17 mouse cellular contexts compared by ENCODE assay signal in genomic region chr12:75924852-75925251, GRCm38 (mm10).
DNase-seq lines count a peak whose midpoint lies in the region; TF ChIP-seq lines count a peak whose summit lies in the region.
"Had no signal": no experiment of that assay in that cellular context is flagged by ENCODE, and none has a peak within 500 bp of the region (broad histone marks: within the 10 kb centered on the region; RNA-seq: fewer than 3 reads in every experiment).

No protein-coding gene starts in this region.

- peaks cover 0 to 6% of the 10 kb centered on the region in 2 experiments for H3K36me3 ChIP-seq in CH12.LX (replicated peaks in 1 of 2; ENCODE audit: control insufficient read depth in 1 of 2, insufficient read depth in 1 of 2, low read length in 1 of 2)
- H3K36me3 ChIP-seq: G1E had no signal

- H3K79me2 ChIP-seq in CH12.LX (replicated peaks; ENCODE audit: control insufficient read depth, extremely low read depth, insufficient read depth, poor library complexity, severe bottlenecking) = no peaks in the 10 kb centered on the region

- peak in 1 of 2 experiments; percentile 49; a peak in 2 of 4 replicates for TF ChIP-seq CTCF in CH12.LX (conservative IDR thresholded peaks at IDR 0.05 in 1 of 2, IDR thresholded peaks at IDR 0.05 in 1 of 2; ENCODE audit: low read depth in 2 of 2, low read length in 2 of 2)

- H3K4me2 ChIP-seq in CH12.LX (ENCODE audit: insufficient read depth, low read depth, poor library complexity, severe bottlenecking) = no peak overlapping the region

- in situ Hi-C loops in CH12.LX (cut with MboI; ENCODE audit: low pct_ligation_motif_present, low pct_unique_long_range_greater_than_20kb, low sequenced_read_pairs) = no loop called here

- peak; percentile 89 for TF ChIP-seq EP300 in CH12.LX (IDR thresholded peaks at IDR 0.05; ENCODE audit: low read length)

- no peaks in the 10 kb centered on the region for H3K27me3 ChIP-seq in CH12.LX (replicated peaks)
- H3K27me3 ChIP-seq: Patski had no signal

- peaks cover 10 to 20% of the 10 kb centered on the region in 2 experiments for H3K4me1 ChIP-seq in CH12.LX (ENCODE audit: control insufficient read depth in 1 of 2, insufficient read depth in 2 of 2)

- peak; percentile 2; the same call in 1 of the 2 replicates for TF ChIP-seq RAD21 in CH12.LX (IDR thresholded peaks at IDR 0.05; ENCODE audit: low read depth, low read length)

- no peak overlapping the region for H3K27ac ChIP-seq in CH12.LX (ENCODE audit: insufficient read depth, low read depth)

- dilution Hi-C loops in CH12.LX (cut with MboI; ENCODE audit: extremely low pct_ligation_motif_present, extremely low pct_unique_long_range_greater_than_20kb, low sequenced_read_pairs) = no loop called here

- TF ChIP-seq POLR2A in CH12.LX (IDR thresholded peaks at IDR 0.05; ENCODE audit: low read depth, low read length) = no peak

- peak; percentile 74 for DNase-seq in heart, adult 11 months
- no peak for DNase-seq in heart, adult 8-10 months (ENCODE audit: low spot score)
- DNase-seq in CH12.LX (ENCODE audit: extremely low read depth) = peak; percentile 63
- no peak for DNase-seq in left cerebral cortex, adult 9 months (ENCODE audit: low spot score in 2 of 2)
- DNase-seq: adrenal gland, adult 2 months; adrenal gland, adult 8-10 months; adrenal gland, postnatal 10 days; adrenal gland, postnatal 14 days; adrenal gland, postnatal 25 days; adrenal gland, postnatal 36 days; B cell, adult 2 months; cerebellum, adult 11 months; cerebellum, adult 11-12 months; cerebellum, adult 18-20 months; cerebellum, adult 2 months had no signal

- H3K9ac ChIP-seq in CH12.LX (ENCODE audit: insufficient read depth, low read depth) = no peak overlapping the region

- H3K4me3 ChIP-seq in CH12.LX (replicated peaks in 1 of 3; ENCODE audit: low read depth in 2 of 3, low read length in 2 of 3, poor library complexity in 1 of 3) = no peak overlapping the region

- no peaks in the 10 kb centered on the region for H3K9me3 ChIP-seq in CH12.LX (replicated peaks; ENCODE audit: low read length)
- H3K9me3 ChIP-seq: G1E had no signal

TF ChIP-seq in CH12.LX, 34 proteins besides CTCF, POLR2A, EP300 and RAD21:
- no peak for TF ChIP-seq E2F4 (IDR thresholded peaks at IDR 0.05; ENCODE audit: insufficient replicate concordance, low read depth, low read length)
- TF ChIP-seq CHD1 (IDR thresholded peaks at IDR 0.05; ENCODE audit: low read depth, low read length) = no peak
- TF ChIP-seq JUND (conservative IDR thresholded peaks at IDR 0.05; ENCODE audit: low read depth, low read length) = peak; percentile 74
- peak; percentile 86 for TF ChIP-seq IRF4 (IDR thresholded peaks at IDR 0.05; ENCODE audit: low read depth, low read length)
- no peak for TF ChIP-seq PAX5 (IDR thresholded peaks at IDR 0.05; ENCODE audit: low read length)
- no peak for TF ChIP-seq GABPA (IDR thresholded peaks at IDR 0.05; ENCODE audit: insufficient replicate concordance, low read depth, low read length)
- 0 out of 2 replicates have a peak, but pooled peaks have one; percentile 27 for TF ChIP-seq BHLHE40 (IDR thresholded peaks at IDR 0.05; ENCODE audit: low read depth, low read length)
- no peak for TF ChIP-seq NELFE (IDR thresholded peaks at IDR 0.05; ENCODE audit: low read depth, low read length)
- TF ChIP-seq MAX (IDR thresholded peaks at IDR 0.05; ENCODE audit: low read length) = 0 out of 2 replicates have a peak, but pooled peaks have one; percentile 37
- no peak for TF ChIP-seq MAZ (IDR thresholded peaks at IDR 0.05; ENCODE audit: low read depth, low read length)
- 0 out of 2 replicates have a peak, but pooled peaks have one; percentile 31 for TF ChIP-seq CHD2 (IDR thresholded peaks at IDR 0.05; ENCODE audit: low read length)
- peak; percentile 73 for TF ChIP-seq JUN (IDR thresholded peaks at IDR 0.05; ENCODE audit: insufficient read depth, low read depth, low read length)
- no peak for TF ChIP-seq USF1 (IDR thresholded peaks at IDR 0.05; ENCODE audit: low read depth, low read length)
- 0 out of 2 replicates have a peak, but pooled peaks have one; percentile 43 for TF ChIP-seq RCOR1 (conservative IDR thresholded peaks at IDR 0.05; ENCODE audit: low read depth, low read length)
- no peak for TF ChIP-seq MAFK (IDR thresholded peaks at IDR 0.05; ENCODE audit: insufficient replicate concordance, low read length)
- TF ChIP-seq ZC3H11A (IDR thresholded peaks at IDR 0.05; ENCODE audit: low read depth, low read length) = no peak
- no peak for TF ChIP-seq ZMIZ1 (IDR thresholded peaks at IDR 0.05; ENCODE audit: low read depth, low read length)
- no peak for TF ChIP-seq MXI1 (IDR thresholded peaks at IDR 0.05; ENCODE audit: low read depth, low read length)
- TF ChIP-seq TBP (conservative IDR thresholded peaks at IDR 0.05; ENCODE audit: low read depth, low read length) = no peak
- TF ChIP-seq ZKSCAN1 (IDR thresholded peaks at IDR 0.05; ENCODE audit: borderline replicate concordance, low read depth, low read length) = no peak
- no peak for TF ChIP-seq HCFC1 (IDR thresholded peaks at IDR 0.05; ENCODE audit: low read depth, low read length)
- peak; percentile 33; the same call in 1 of the 2 replicates for TF ChIP-seq SMC3 (IDR thresholded peaks at IDR 0.05; ENCODE audit: low read depth, low read length)
- TF ChIP-seq TCF12 (IDR thresholded peaks at IDR 0.05; ENCODE audit: low read depth, low read length) = peak; percentile 31; the same call in 1 of the 2 replicates
- TF ChIP-seq SIN3A (IDR thresholded peaks at IDR 0.05; ENCODE audit: low read length) = no peak
- TF ChIP-seq ELF1 (IDR thresholded peaks at IDR 0.05; ENCODE audit: low read depth, low read length) = peak; percentile 38; the same call in 1 of the 2 replicates
- no peak for TF ChIP-seq UBTF (IDR thresholded peaks at IDR 0.05; ENCODE audit: low read depth, low read length)
- no peak for TF ChIP-seq NRF1 (IDR thresholded peaks at IDR 0.05; ENCODE audit: low read depth, low read length)
- no peak for TF ChIP-seq POLR2AphosphoS2 (IDR thresholded peaks at IDR 0.05; ENCODE audit: low read depth, low read length)
- TF ChIP-seq KAT2A (IDR thresholded peaks at IDR 0.05; ENCODE audit: insufficient replicate concordance, low read length) = no peak
- no peak for TF ChIP-seq MYC (IDR thresholded peaks at IDR 0.05; ENCODE audit: low read depth, low read length)
- no peak for TF ChIP-seq USF2 (conservative IDR thresholded peaks at IDR 0.05; ENCODE audit: low read depth, low read length)
- TF ChIP-seq ZNF384 (IDR thresholded peaks at IDR 0.05; ENCODE audit: low read depth, low read length) = no peak
- no peak for TF ChIP-seq MEF2A (IDR thresholded peaks at IDR 0.05; ENCODE audit: borderline replicate concordance, low read depth, low read length)
- no peak for TF ChIP-seq ETS1 (conservative IDR thresholded peaks at IDR 0.05; ENCODE audit: low read depth, low read length)

Comparison
In these comparisons a context has a peak if more than half of its experiments do, and no peak if none do; other contexts are left out.
1. DNase-seq: peak in heart, adult 11 months (single experiment) and CH12.LX (single experiment); none in heart, adult 8-10 months (single experiment) and left cerebral cortex, adult 9 months (0 of 2).